Mouse (Mus musculus) monocyte, adult 2 months (primary cell): ENCODE data around the gene Ptf1a.
A peak's percentile ranks its signal among the peaks of the same experiment; 100 is the strongest.

Experiments used
- DNase-seq, 2 experiments: peaks; one replicate each; pipeline ENCODE4 v3.0.0; 2022; ENCODE audit warnings: low spot score in 2 of 2, low read depth in 1 of 2

Ptf1a gene

GRCm38 (mm10) chr2:19444931-19445831 is at the start of gene Ptf1a:
Ptf1a (plus strand) TSS chr2:19445663.
- no peak for DNase-seq

GRCm38 (mm10) chr2:19405409-19405808 is 40.1 kb upstream of the Ptf1a start:
- DNase-seq: no peak

- no peak for DNase-seq
These were observed 38.9 kb upstream of the Ptf1a start for GRCm38 (mm10) chr2:19406531-19406930.

GRCm38 (mm10) chr2:19414222-19414965 is 31.1 kb upstream of the Ptf1a start:
- DNase-seq: peak in 1 of 2 experiments; percentile 7

- DNase-seq: peak; percentile 2 to 34
These were observed 30.4 kb upstream of the Ptf1a start for GRCm38 (mm10) chr2:19415063-19415521.

- no peak for DNase-seq
These were observed 29.4 kb upstream of the Ptf1a start for GRCm38 (mm10) chr2:19416066-19416465.

- no peak for DNase-seq
These were observed 25.6 kb upstream of the Ptf1a start for GRCm38 (mm10) chr2:19419686-19420345.

- no peak for DNase-seq
These were observed 23.2 kb upstream of the Ptf1a start for GRCm38 (mm10) chr2:19422226-19422625.

- no peak for DNase-seq
These were observed 22.4 kb upstream of the Ptf1a start for GRCm38 (mm10) chr2:19423086-19423485.

- DNase-seq: no peak
These were observed 16.4 kb upstream of the Ptf1a start for GRCm38 (mm10) chr2:19429031-19429430.

GRCm38 (mm10) chr2:19429691-19430690 is 15.5 kb upstream of the Ptf1a start:
- no peak for DNase-seq

GRCm38 (mm10) chr2:19430746-19431145 is 14.7 kb upstream of the Ptf1a start:
- no peak for DNase-seq

GRCm38 (mm10) chr2:19431186-19431585 is 14.3 kb upstream of the Ptf1a start:
- no peak for DNase-seq

GRCm38 (mm10) chr2:19431614-19432323 is 13.7 kb upstream of the Ptf1a start:
- no peak for DNase-seq

- DNase-seq: no peak
These were observed 1.1 kb upstream of the Ptf1a start for GRCm38 (mm10) chr2:19444346-19444745.

- no peak for DNase-seq
These were observed 523 bp downstream of the Ptf1a start for GRCm38 (mm10) chr2:19445871-19446501.

GRCm38 (mm10) chr2:19446746-19447145 is 1.3 kb downstream of the Ptf1a start:
- DNase-seq: no peak

- no peak for DNase-seq
These were observed 2.7 kb downstream of the Ptf1a start for GRCm38 (mm10) chr2:19448042-19448700.

- no peak for DNase-seq
These were observed 3.8 kb downstream of the Ptf1a start for GRCm38 (mm10) chr2:19449308-19449707.
